Mouse (Mus musculus): ENCODE data around the gene Id1.

The Id1 gene

GRCm38 (mm10) chr2:152753944-152754711 lies 18.1 kb downstream of the Id1 start, which contains the start of gene Cox4i2:
Gene Cox4i2 (plus strand): TSS chr2:152754173.
- DNase-seq (ENCODE audit: low spot score), result no peak

GRCm38 (mm10) chr2:152756474-152757393 lies 20.7 kb downstream of the Id1 start:
- no peak for DNase-seq (ENCODE audit: low spot score)

GRCm38 (mm10) chr2:152757478-152757877 lies 21.4 kb downstream of the Id1 start:
- DNase-seq (ENCODE audit: low spot score), result no peak

- no peak for DNase-seq (ENCODE audit: low spot score)
Observed at GRCm38 (mm10) chr2:152758351-152758750, 22.3 kb downstream of the Id1 start.

- DNase-seq (ENCODE audit: low spot score), result no peak
Observed at GRCm38 (mm10) chr2:152763310-152763709, 27.3 kb downstream of the Id1 start.

- DNase-seq (ENCODE audit: low spot score), result peak; percentile 34
Observed at GRCm38 (mm10) chr2:152764172-152765044, 28.4 kb downstream of the Id1 start.

- no peak for DNase-seq (ENCODE audit: low spot score)
Observed at GRCm38 (mm10) chr2:152765045-152765674, 29.1 kb downstream of the Id1 start.

- DNase-seq (ENCODE audit: low spot score), result peak; percentile 84
Observed at GRCm38 (mm10) chr2:152766387-152767123, 30.5 kb downstream of the Id1 start.

GRCm38 (mm10) chr2:152767618-152768271 lies 31.7 kb downstream of the Id1 start:
- peak; percentile 72 for DNase-seq (ENCODE audit: low spot score)

GRCm38 (mm10) chr2:152769677-152770076 lies 33.6 kb downstream of the Id1 start:
- DNase-seq (ENCODE audit: low spot score), result no peak

GRCm38 (mm10) chr2:152771571-152771970 lies 35.5 kb downstream of the Id1 start:
- DNase-seq (ENCODE audit: low spot score), result no peak

- no peak for DNase-seq (ENCODE audit: low spot score)
Observed at GRCm38 (mm10) chr2:152772231-152772630, 36.2 kb downstream of the Id1 start.

- DNase-seq (ENCODE audit: low spot score), result no peak
Observed at GRCm38 (mm10) chr2:152775357-152775756, 39.3 kb downstream of the Id1 start.

GRCm38 (mm10) chr2:152776019-152776418 lies 40.0 kb downstream of the Id1 start:
- no peak for DNase-seq (ENCODE audit: low spot score)

- no peak for DNase-seq (ENCODE audit: low spot score)
Observed at GRCm38 (mm10) chr2:152776435-152776834, 40.4 kb downstream of the Id1 start.

GRCm38 (mm10) chr2:152777081-152777480 lies 41.0 kb downstream of the Id1 start:
- DNase-seq (ENCODE audit: low spot score), result no peak

- DNase-seq (ENCODE audit: low spot score), result no peak
Observed at GRCm38 (mm10) chr2:152780466-152780865, 44.4 kb downstream of the Id1 start.

- no peak for DNase-seq (ENCODE audit: low spot score)
Observed at GRCm38 (mm10) chr2:152781031-152781711, 45.1 kb downstream of the Id1 start.

GRCm38 (mm10) chr2:152782656-152783055 lies 46.6 kb downstream of the Id1 start:
- DNase-seq (ENCODE audit: low spot score), result no peak

GRCm38 (mm10) chr2:152783241-152783640 lies 47.2 kb downstream of the Id1 start:
- DNase-seq (ENCODE audit: low spot score), result no peak

Data from yolk sac, embryonic 10.5 days (tissue).